ENCODE assay signal across 8 mouse cellular contexts in the genomic region with DNA sequence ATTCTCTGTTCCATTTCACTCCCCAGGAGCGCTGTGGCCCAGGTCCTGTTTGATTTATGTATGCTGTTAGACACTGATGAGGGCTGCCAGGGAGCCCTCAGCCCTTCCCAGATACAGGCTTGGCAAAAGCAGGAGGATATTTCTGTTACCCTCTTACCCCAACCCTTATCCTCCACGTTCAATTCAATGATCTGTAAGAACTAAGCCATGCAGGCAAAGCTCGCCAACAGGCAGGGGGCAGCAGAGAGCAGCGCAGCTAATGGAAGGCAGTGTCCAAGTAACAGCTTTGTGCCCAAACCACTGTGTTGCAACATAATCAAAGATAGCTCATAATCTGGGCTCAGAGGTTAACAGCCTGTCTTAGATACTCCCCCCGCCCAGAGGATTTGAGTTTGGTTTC.
DNase-seq lines count a peak whose midpoint lies in the region; ATAC-seq and TF ChIP-seq lines count a peak whose summit lies in the region.

No protein-coding gene starts in this region.

- H3K4me3 ChIP-seq in heart, adult 2 months = no peak overlapping the region
- no peak overlapping the region for H3K4me3 ChIP-seq in heart, embryonic 11.5 days (ENCODE audit: low read depth, low read length)
- no peak overlapping the region for H3K4me3 ChIP-seq in forebrain, embryonic 11.5 days (ENCODE audit: low read depth, low read length)
- H3K4me3 ChIP-seq in hindbrain, embryonic 11.5 days (ENCODE audit: low read depth, low read length) = no peak overlapping the region

- WGBS in heart, adult 2 months = 36% methylated on average over 5 of the region's 5 CpGs
- 40% methylated on average over 5 of the region's 5 CpGs for WGBS in heart, embryonic 11.5 days (ENCODE audit: insufficient replicate concordance)
- 35% methylated on average over 5 of the region's 5 CpGs for WGBS in forebrain, embryonic 11.5 days
- 30% methylated on average over 5 of the region's 5 CpGs for WGBS in hindbrain, embryonic 11.5 days

- peak; percentile 75 to 90 for DNase-seq in heart, adult 2 months
- peak; percentile 83 for DNase-seq in brain, embryonic 14.5 days (ENCODE audit: low read depth)
- DNase-seq in forebrain, embryonic 11.5 days (ENCODE audit: low spot score) = peak; percentile 87
- DNase-seq in hindbrain, embryonic 11.5 days (ENCODE audit: low spot score) = peak; percentile 83
- DNase-seq in left cerebral cortex, adult 8-10 months (ENCODE audit: low spot score in 2 of 2) = peak; percentile 45 to 91
- DNase-seq in naive thymus-derived CD4-positive, alpha-beta T cell, adult 2 months (ENCODE audit: low read depth) = peak; percentile 39
- DNase-seq in spleen, postnatal 4 days (ENCODE audit: low spot score in 2 of 2) = peak; percentile 57 to 87

- intact Hi-C loops in heart, adult 2 months (cut with DNase I) = loop anchor here (1.0 to 5.0 kb wide), 2 partner anchors 163 to 720 kb away; no protein-coding TSS in a partner anchor

- no peaks in the 10 kb centered on the region for H3K9me3 ChIP-seq in heart, embryonic 11.5 days (replicated peaks; ENCODE audit: control insufficient read depth, low read length)
- no peaks in the 10 kb centered on the region for H3K9me3 ChIP-seq in forebrain, embryonic 11.5 days (ENCODE audit: control insufficient read depth, low read length)
- no peaks in the 10 kb centered on the region for H3K9me3 ChIP-seq in hindbrain, embryonic 11.5 days (ENCODE audit: control insufficient read depth, low read length)

- no peak overlapping the region for H3K4me2 ChIP-seq in heart, embryonic 11.5 days
- no peak overlapping the region for H3K4me2 ChIP-seq in forebrain, embryonic 11.5 days (ENCODE audit: low read depth, low read length, severe bottlenecking)
- no peak overlapping the region for H3K4me2 ChIP-seq in hindbrain, embryonic 11.5 days (replicated peaks; ENCODE audit: low read depth, low read length)

- peak; percentile 98 for TF ChIP-seq CTCF in heart, adult 2 months (IDR thresholded peaks at IDR 0.05)
- TF ChIP-seq CTCF in brain, embryonic 14.5 days (IDR thresholded peaks at IDR 0.05; ENCODE audit: borderline replicate concordance, extremely low read depth, insufficient read depth, insufficient read length) = peak; percentile 93

- H3K4me1 ChIP-seq in heart, adult 2 months (ENCODE audit: control insufficient read depth, insufficient read depth, low read length) = peaks cover 1% of the 10 kb centered on the region; the same call in 1 of the 2 replicates
- H3K4me1 ChIP-seq in heart, embryonic 11.5 days (ENCODE audit: control insufficient read depth, insufficient read depth, low read length) = no peaks in the 10 kb centered on the region
- no peaks in the 10 kb centered on the region for H3K4me1 ChIP-seq in forebrain, embryonic 11.5 days (replicated peaks; ENCODE audit: control insufficient read depth, insufficient read depth, low read length)
- no peaks in the 10 kb centered on the region for H3K4me1 ChIP-seq in hindbrain, embryonic 11.5 days (replicated peaks; ENCODE audit: control insufficient read depth, insufficient read depth, low read length)

- no peaks in the 10 kb centered on the region for H3K27me3 ChIP-seq in heart, adult 2 months (ENCODE audit: control insufficient read depth, insufficient read depth, low read length)
- no peaks in the 10 kb centered on the region for H3K27me3 ChIP-seq in heart, embryonic 11.5 days (ENCODE audit: control insufficient read depth, insufficient read depth, low read length)
- no peaks in the 10 kb centered on the region for H3K27me3 ChIP-seq in forebrain, embryonic 11.5 days (ENCODE audit: control insufficient read depth, insufficient read depth, low read length)
- H3K27me3 ChIP-seq in hindbrain, embryonic 11.5 days (ENCODE audit: control insufficient read depth, insufficient read depth, low read length) = no peaks in the 10 kb centered on the region

- ATAC-seq in heart, embryonic 11.5 days (replicated peaks; ENCODE audit: insufficient number of reproducible peaks, low FRiP score, low TSS enrichment) = no peak
- peak; percentile 64 for ATAC-seq in forebrain, embryonic 11.5 days (replicated peaks; ENCODE audit: low FRiP score)
- peak; percentile 72 for ATAC-seq in hindbrain, embryonic 11.5 days (ENCODE audit: low FRiP score)

- no peaks in the 10 kb centered on the region for H3K36me3 ChIP-seq in heart, adult 2 months (ENCODE audit: control insufficient read depth, insufficient read depth, low read length)
- no peaks in the 10 kb centered on the region for H3K36me3 ChIP-seq in heart, embryonic 11.5 days (ENCODE audit: control insufficient read depth, insufficient read depth, low read length)
- H3K36me3 ChIP-seq in forebrain, embryonic 11.5 days (ENCODE audit: control insufficient read depth, insufficient read depth, low read length) = no peaks in the 10 kb centered on the region
- no peaks in the 10 kb centered on the region for H3K36me3 ChIP-seq in hindbrain, embryonic 11.5 days (ENCODE audit: control insufficient read depth, insufficient read depth, low read length)

- H3K27ac ChIP-seq in heart, adult 2 months = no peak overlapping the region
- no peak overlapping the region for H3K27ac ChIP-seq in heart, embryonic 11.5 days (ENCODE audit: low read depth, low read length)
- no peak overlapping the region for H3K27ac ChIP-seq in forebrain, embryonic 11.5 days (ENCODE audit: low read depth, low read length)
- no peak overlapping the region for H3K27ac ChIP-seq in hindbrain, embryonic 11.5 days (ENCODE audit: low read depth, low read length)

- no peak overlapping the region for H3K9ac ChIP-seq in heart, adult 2 months (ENCODE audit: low read depth, low read length)
- H3K9ac ChIP-seq in heart, embryonic 11.5 days (ENCODE audit: low read depth, low read length) = no peak overlapping the region
- H3K9ac ChIP-seq in forebrain, embryonic 11.5 days (ENCODE audit: low read length) = no peak overlapping the region
- no peak overlapping the region for H3K9ac ChIP-seq in hindbrain, embryonic 11.5 days (ENCODE audit: low read depth, low read length)

- no peak for TF ChIP-seq POLR2A in heart, adult 2 months (IDR thresholded peaks at IDR 0.05; ENCODE audit: insufficient read depth, low read depth, low read length)
- no peak for TF ChIP-seq POLR2A in brain, embryonic 14.5 days (IDR thresholded peaks at IDR 0.05; ENCODE audit: borderline replicate concordance, extremely low read depth, insufficient read depth, insufficient read length, poor library complexity, severe bottlenecking)

- TF ChIP-seq EP300 in heart, adult 2 months (IDR thresholded peaks at IDR 0.05; ENCODE audit: insufficient read depth, low read depth, low read length) = peak; percentile 61; the same call in 1 of the 2 replicates

- H3K79me2 ChIP-seq in heart, adult 2 months (replicated peaks; ENCODE audit: control insufficient read depth, insufficient read depth, low read length) = no peaks in the 10 kb centered on the region
